Mouse (Mus musculus): ENCODE measurements around the gene Thada. TPM values are rescaled to one million over a fixed set of nuclear protein-coding genes. Genes with fewer than 3 reads are reported as not detected.

Thada gene
- polyA plus RNA-seq, 1 experiment from 2014 or later: 1.6 TPM

DNA sequence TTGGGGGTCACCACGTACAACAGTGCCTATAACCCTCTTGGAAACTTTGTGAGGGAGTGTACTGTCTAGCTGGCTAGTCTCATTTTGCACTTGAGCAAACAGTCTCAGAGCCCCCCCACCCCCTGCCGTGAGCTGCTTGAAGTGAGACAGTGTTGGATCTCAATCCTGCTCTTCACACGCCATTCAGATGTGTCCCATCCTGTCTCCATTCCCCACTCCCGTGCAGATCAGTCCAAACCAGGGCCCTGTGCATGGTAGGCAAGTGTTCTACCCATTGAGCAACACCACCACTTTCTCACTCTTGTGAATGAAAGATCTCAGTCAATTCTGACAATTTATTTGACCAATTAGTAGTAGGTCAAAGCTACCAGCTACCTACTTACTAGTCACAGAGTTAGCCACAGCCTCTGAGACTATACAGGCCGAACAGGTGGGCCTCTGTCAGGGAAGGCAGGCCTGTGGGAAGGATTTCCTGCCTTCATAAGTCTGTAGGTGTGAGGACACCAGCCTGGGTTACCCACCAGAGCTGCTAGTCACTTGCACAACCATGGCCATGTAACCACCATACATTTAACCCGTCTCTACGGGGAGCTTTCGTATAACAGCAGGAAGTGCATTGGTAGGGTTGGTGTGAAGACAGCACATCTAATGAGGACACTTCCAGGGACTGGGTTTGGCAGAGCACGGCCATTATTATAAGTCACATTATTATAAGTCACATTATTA is 299.7 kb downstream of the Thada start:
- no peak for ATAC-seq (ENCODE audit: low FRiP score, low TSS enrichment)
- Histone ChIP-seq H3K9ac (ENCODE audit: low read length) (no peak overlapping the region), H3K4me3 (ENCODE audit: low read depth, low read length) (no peak overlapping the region), H3K27ac (replicated peaks) (no peak overlapping the region), H3K4me2 (replicated peaks; ENCODE audit: low read depth) (no peak overlapping the region), H3K4me1 (replicated peaks; ENCODE audit: control insufficient read depth, insufficient read depth) (peaks cover 4% of the 10 kb centered on the region; the same call in 1 of the 2 replicates), H3K36me3 (ENCODE audit: control insufficient read depth, insufficient read depth, low read length) (no peaks in the 10 kb centered on the region), H3K27me3 (ENCODE audit: control insufficient read depth, insufficient read depth, low read length) (no peaks in the 10 kb centered on the region), H3K9me3 (ENCODE audit: control insufficient read depth, low read length) (no peaks in the 10 kb centered on the region)
- WGBS: 83% methylated on average over 9 of the region's 9 CpGs
- TF ChIP-seq CTCF (IDR thresholded peaks at IDR 0.05; ENCODE audit: low read depth) (no peak), EP300 (optimal IDR thresholded peaks at IDR 0.05) (no peak)
- DNase-seq (ENCODE audit: low spot score): peak; percentile 7

DNA sequence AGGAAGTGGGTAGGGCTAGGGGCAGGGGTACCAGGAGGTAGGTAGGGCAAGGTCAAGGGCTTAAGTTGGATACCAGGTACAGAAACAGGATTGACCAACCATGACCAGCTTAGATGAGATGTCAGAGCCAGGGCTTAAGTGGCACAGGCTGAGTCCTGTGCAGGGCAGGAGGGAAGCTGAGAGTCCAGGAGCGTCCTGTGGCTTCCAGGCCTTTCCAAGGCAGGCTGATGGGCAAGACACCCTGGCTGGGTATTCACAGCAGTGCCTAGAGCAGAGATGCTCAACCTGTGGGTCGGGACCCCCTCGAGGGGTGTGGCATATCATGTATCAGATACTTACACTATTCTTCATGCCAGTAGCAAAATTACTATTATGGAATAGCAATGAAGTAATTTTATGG is 300.3 kb downstream of the Thada start:
- WGBS: 77% methylated on average over 3 of the region's 3 CpGs
- H3K4me2 ChIP-seq (replicated peaks; ENCODE audit: low read depth): no peak overlapping the region
- H3K36me3 ChIP-seq (ENCODE audit: control insufficient read depth, insufficient read depth, low read length): no peaks in the 10 kb centered on the region
- no peaks in the 10 kb centered on the region for H3K27me3 ChIP-seq (ENCODE audit: control insufficient read depth, insufficient read depth, low read length)
- H3K4me1 ChIP-seq (replicated peaks; ENCODE audit: control insufficient read depth, insufficient read depth): peaks cover 6% of the 10 kb centered on the region; the same call in 1 of the 2 replicates
- no peaks in the 10 kb centered on the region for H3K9me3 ChIP-seq (ENCODE audit: control insufficient read depth, low read length)
- ATAC-seq (ENCODE audit: low FRiP score, low TSS enrichment) (0 out of 2 replicates have a peak, but pooled peaks have one; percentile 33), DNase-seq (ENCODE audit: low spot score) (peak; percentile 11)
- H3K9ac ChIP-seq (ENCODE audit: low read length): no peak overlapping the region
- no peak overlapping the region for H3K27ac ChIP-seq (replicated peaks)
- no peak for TF ChIP-seq EP300 (optimal IDR thresholded peaks at IDR 0.05)
- no peak for TF ChIP-seq CTCF (IDR thresholded peaks at IDR 0.05; ENCODE audit: low read depth)
- H3K4me3 ChIP-seq (ENCODE audit: low read depth, low read length): no peak overlapping the region

- ATAC-seq (ENCODE audit: low FRiP score, low TSS enrichment) (no peak), DNase-seq (ENCODE audit: low spot score) (peak; percentile 7)
- TF ChIP-seq EP300 (optimal IDR thresholded peaks at IDR 0.05) (no peak), CTCF (IDR thresholded peaks at IDR 0.05; ENCODE audit: low read depth) (no peak)
- Histone ChIP-seq H3K9ac (ENCODE audit: low read length) (no peak overlapping the region), H3K36me3 (ENCODE audit: control insufficient read depth, insufficient read depth, low read length) (no peaks in the 10 kb centered on the region), H3K4me3 (ENCODE audit: low read depth, low read length) (no peak overlapping the region), H3K9me3 (ENCODE audit: control insufficient read depth, low read length) (no peaks in the 10 kb centered on the region), H3K27ac (replicated peaks) (no peak overlapping the region), H3K27me3 (ENCODE audit: control insufficient read depth, insufficient read depth, low read length) (no peaks in the 10 kb centered on the region), H3K4me2 (replicated peaks; ENCODE audit: low read depth) (no peak overlapping the region), H3K4me1 (replicated peaks; ENCODE audit: control insufficient read depth, insufficient read depth) (peaks cover 6% of the 10 kb centered on the region; the same call in 1 of the 2 replicates)
- 81% methylated on average over 8 of the region's 8 CpGs for WGBS
These were observed 301.9 kb downstream of the Thada start for GRCm38 (mm10) chr17:84164146-84164545.

DNA sequence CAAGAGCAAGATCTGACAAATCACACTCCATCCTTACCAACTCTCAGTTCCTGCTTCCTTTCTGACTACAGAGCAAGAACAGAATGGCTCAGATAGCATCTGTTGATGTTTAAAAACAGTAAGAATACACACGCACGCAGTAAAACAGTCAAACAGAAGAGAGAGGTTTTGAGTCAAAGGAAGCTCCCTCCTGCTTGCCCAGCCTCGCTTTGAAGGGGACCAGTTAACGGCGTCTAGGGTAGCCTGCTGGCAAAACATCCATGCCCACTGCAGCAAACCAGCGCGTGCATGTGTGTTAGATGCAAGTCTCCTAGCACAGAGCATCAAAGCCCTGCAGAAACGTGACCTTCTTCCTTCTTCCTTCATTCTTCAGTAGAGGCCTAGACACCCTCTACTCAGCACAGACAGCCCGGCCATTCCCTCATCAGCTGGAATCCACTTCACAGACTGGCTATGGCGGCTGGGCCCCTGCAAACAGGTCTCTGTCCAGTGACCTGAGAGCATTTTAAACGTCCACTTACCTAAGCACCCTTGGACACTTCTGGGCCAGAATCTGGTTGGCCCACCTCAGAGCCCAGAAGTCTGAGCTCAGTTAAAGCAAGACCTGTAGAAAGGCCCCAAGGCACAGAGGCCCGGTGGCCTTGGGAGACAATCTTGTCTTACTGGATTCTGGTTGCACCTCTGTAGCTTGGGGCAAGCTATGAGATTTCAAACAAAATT is 302.8 kb downstream of the Thada start:
- no peak overlapping the region for H3K4me2 ChIP-seq (replicated peaks; ENCODE audit: low read depth)
- no peak for TF ChIP-seq CTCF (IDR thresholded peaks at IDR 0.05; ENCODE audit: low read depth)
- TF ChIP-seq EP300 (optimal IDR thresholded peaks at IDR 0.05): no peak
- H3K27ac ChIP-seq (replicated peaks): no peak overlapping the region
- H3K9ac ChIP-seq (ENCODE audit: low read length): no peak overlapping the region
- peaks cover 6% of the 10 kb centered on the region; the same call in 1 of the 2 replicates for H3K4me1 ChIP-seq (replicated peaks; ENCODE audit: control insufficient read depth, insufficient read depth)
- ATAC-seq (ENCODE audit: low FRiP score, low TSS enrichment): no peak
- peak; percentile 12 for DNase-seq (ENCODE audit: low spot score)
- no peaks in the 10 kb centered on the region for H3K36me3 ChIP-seq (ENCODE audit: control insufficient read depth, insufficient read depth, low read length)
- H3K4me3 ChIP-seq (ENCODE audit: low read depth, low read length): no peak overlapping the region
- WGBS: 82% methylated on average over 12 of the region's 12 CpGs
- no peaks in the 10 kb centered on the region for H3K27me3 ChIP-seq (ENCODE audit: control insufficient read depth, insufficient read depth, low read length)
- no peaks in the 10 kb centered on the region for H3K9me3 ChIP-seq (ENCODE audit: control insufficient read depth, low read length)

- no peak overlapping the region for H3K9ac ChIP-seq (ENCODE audit: low read length)
- no peak overlapping the region for H3K4me3 ChIP-seq (ENCODE audit: low read depth, low read length)
- WGBS: 68% methylated on average over 8 of the region's 8 CpGs
- ATAC-seq (ENCODE audit: low FRiP score, low TSS enrichment) (no peak), DNase-seq (ENCODE audit: low spot score) (peak; percentile 19)
- H3K9me3 ChIP-seq (ENCODE audit: control insufficient read depth, low read length): no peaks in the 10 kb centered on the region
- H3K27me3 ChIP-seq (ENCODE audit: control insufficient read depth, insufficient read depth, low read length): no peaks in the 10 kb centered on the region
- 0 out of 2 replicates have a peak overlapping the region, but pooled peaks have one; percentile 65 for H3K27ac ChIP-seq (replicated peaks)
- no peak for TF ChIP-seq CTCF (IDR thresholded peaks at IDR 0.05; ENCODE audit: low read depth)
- TF ChIP-seq EP300 (optimal IDR thresholded peaks at IDR 0.05): no peak
- H3K4me1 ChIP-seq (replicated peaks; ENCODE audit: control insufficient read depth, insufficient read depth): peaks cover 6% of the 10 kb centered on the region; the same call in 1 of the 2 replicates
- H3K4me2 ChIP-seq (replicated peaks; ENCODE audit: low read depth): no peak overlapping the region
- H3K36me3 ChIP-seq (ENCODE audit: control insufficient read depth, insufficient read depth, low read length): no peaks in the 10 kb centered on the region
These were observed 303.7 kb downstream of the Thada start for GRCm38 (mm10) chr17:84162211-84162760.

Data from stomach, postnatal 0 days (tissue).